Mouse (Mus musculus) embryo, embryonic 11 days (tissue): ENCODE data around the gene Tle6.

Experiments used
- DNase-seq: peaks from one replicate; pipeline ENCODE4 v3.0.0-alpha.2; 2015

Tle6 gene

DNA sequence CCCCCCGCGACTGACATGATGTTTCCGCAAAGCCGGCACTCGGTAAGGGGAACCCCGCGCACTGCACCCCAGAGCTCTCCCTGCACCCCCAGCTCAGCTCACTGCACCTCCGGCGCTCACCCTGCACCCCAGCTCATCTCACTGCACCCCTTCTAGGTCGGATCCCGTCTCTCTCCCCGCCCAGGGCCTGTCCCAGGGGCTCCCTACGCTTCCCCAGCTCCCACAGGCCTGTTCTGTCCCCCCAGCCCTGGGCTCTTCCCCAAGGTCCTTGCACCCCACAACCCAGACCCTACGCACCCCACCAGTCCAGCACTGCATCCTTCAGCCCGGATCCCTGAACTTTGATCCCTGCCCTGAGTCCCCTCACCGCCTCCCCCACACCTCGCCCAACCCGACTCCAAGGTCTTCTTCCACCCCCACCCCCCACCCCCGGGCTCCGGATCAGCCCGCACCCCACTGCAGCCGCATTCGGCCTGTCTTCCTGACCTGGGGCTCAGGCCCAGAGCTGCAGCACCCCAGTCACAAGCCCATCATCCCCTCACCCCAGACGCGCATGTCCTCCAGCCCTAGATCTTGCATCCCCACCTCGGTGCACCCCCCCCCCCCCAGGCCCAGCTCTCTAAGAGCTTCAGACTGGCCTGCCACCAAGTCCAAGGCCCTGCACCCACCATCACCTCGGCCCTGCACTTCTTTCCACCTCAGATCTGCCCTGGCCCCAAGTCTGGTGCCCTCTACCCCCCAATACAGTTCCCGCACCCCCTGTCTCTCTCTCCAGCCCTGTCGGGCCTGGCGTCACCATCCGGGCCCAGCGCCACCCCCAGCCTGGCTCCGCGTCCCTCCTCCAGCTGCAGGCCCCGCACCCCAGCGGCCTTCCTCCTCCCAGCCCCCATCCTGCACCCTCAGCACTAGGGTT is 41.0 kb downstream of the Tle6 start:
- DNase-seq = peak; percentile 46

DNA sequence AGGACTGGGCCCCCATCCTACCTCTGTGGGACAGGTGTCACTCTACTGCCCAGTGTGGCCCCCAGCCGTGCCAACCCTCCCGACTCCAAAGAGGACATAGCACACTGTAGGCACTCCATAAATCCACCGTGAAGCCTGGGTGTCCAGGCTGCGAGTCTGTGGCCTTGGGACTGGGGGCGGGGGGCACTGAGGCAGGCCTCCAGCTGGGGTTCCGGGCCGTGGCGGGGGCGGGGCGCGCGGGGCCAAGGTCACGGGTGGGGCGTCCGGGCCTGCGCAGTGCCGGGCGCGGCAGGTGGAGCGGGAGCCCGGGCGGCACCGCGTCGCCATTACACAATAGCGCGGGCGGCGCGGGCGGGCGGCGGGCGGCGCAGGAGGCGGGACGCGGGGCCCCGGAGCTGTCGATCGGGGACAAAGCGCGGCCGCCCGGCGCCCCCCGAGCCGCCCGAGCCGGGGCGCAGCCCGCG is 41.7 kb downstream of the Tle6 start, which contains the start of gene Aes:
Gene Aes, plus strand, starts transcription at position 326 of the 464 bp plus-strand sequence.
- peak; percentile 76 for DNase-seq

- DNase-seq = no peak
Observed at GRCm38 (mm10) chr10:81557491-81557890, 43.4 kb downstream of the Tle6 start.

DNA sequence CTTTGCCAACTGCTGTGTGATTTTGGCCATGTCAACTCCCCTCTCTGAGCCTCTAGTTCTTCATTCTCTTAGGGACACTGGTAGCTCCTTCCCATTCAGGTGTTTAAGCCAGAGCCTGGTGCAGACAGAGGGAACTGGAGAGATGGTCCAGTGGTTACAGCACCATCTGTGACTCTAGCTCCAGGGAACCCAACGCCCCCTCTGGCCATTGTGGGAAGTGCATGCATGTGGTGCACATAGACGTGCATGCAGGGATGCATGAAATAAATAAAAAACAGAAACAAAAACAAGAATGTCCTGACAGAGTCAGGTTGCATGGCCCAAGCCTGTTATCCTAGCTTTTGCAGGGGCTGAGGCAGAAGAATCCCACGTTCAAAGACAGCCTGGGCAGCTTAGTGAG is 44.6 kb downstream of the Tle6 start:
- no peak for DNase-seq

DNA sequence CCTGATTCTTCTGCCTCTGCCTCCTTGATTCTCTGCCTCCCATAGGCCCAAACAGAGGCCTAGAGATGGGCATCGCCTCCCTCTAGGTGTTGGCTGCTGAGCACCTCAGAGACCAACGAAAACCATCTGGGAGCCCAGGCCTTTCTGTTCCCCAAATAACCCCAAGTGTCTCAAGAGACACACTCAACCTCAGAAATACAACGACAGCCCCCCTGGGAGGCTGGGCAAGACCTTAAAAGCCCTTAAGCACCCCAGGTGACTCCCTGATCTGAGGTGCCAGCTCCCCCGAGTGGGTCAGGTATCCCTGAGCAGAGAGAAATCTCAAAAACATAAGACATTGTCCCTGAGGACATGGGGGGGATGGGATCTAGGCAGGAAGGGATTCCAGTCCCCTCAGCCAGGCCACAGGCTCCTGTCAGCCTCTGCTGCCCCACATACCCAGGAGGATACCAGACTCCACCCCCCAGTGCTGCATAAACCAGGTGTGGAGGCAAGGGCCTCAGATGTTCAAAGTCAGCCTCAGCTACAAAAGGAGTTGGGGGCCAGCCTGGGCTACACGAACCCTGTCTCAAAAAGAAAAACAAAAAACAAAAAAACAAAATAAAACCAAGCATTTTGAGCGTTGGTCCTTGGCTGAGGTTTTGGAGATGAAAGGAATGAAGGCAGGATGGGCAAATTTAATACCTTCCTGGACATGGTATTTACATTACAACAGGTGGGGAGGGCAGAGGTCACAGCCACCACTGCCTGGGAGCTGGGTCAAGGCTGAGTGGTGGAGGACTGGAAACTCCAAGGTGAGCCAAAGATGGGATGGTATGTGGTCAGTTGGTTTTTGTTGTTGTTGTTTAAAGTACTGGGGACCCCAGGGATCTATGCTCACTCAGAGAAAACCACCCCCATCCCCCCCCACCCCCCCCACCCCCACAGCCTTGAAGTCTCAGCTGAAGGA is 46.8 kb downstream of the Tle6 start:
- no peak for DNase-seq

DNA sequence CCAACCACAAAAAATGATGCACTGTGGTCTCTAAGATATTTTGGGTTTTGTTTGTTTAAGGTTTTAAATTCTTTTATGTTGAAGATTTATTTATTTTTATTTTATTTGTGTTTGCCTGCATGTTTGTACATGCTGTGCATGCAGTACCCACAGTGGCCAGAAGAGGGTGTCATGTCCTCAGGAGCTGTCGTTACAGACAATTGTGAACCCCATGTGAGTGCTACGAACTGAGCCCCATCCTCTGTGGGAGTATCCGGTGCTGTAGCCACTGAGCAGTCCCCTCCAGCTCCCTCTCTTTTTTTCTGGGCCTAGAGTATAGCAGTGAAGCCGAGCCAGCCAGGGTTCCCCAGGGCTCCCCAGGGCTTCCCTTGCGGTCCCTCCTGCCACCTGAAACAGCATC is 47.6 kb downstream of the Tle6 start:
- no peak for DNase-seq

- DNase-seq = peak; percentile 83
Observed at GRCm38 (mm10) chr10:81551597-81552102, 49.2 kb downstream of the Tle6 start.

DNA sequence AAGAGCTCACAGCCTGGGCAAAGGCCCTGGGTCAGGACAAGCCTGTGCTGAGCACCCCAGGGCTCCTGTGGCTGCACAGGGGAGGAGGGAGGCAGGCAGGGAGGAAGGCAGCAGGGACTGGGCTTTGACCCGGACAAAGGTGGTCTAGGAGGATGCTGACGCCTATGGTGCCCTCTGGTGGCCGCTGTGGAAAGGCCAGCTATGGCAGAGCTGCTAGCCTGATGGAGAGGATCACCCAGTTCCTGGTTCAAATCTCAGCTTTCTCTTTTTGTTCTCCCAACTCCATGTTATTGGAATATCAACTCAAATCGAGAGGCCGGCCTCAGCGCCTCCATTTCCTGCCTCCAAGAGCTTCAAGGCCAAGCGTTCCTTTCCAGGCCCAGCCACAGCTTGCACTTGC is 50.6 kb downstream of the Tle6 start:
- peak; percentile 76 for DNase-seq

- DNase-seq = no peak
Observed at GRCm38 (mm10) chr10:81548944-81549343, 51.9 kb downstream of the Tle6 start.

- DNase-seq = no peak
Observed at GRCm38 (mm10) chr10:81546788-81547571, 53.9 kb downstream of the Tle6 start.

- no peak for DNase-seq
Observed at GRCm38 (mm10) chr10:81546332-81546731, 54.5 kb downstream of the Tle6 start.

GRCm38 (mm10) chr10:81545161-81545747 is 55.6 kb downstream of the Tle6 start, which contains the start of gene Gna11:
Gene Gna11 (minus strand): TSS chr10:81545190.
- DNase-seq = peak; percentile 100

- DNase-seq = no peak
Observed at GRCm38 (mm10) chr10:81544296-81545160, 56.3 kb downstream of the Tle6 start.

GRCm38 (mm10) chr10:81543633-81544032 is 57.2 kb downstream of the Tle6 start:
- no peak for DNase-seq

- DNase-seq = no peak
Observed at GRCm38 (mm10) chr10:81542727-81543460, 58.0 kb downstream of the Tle6 start.

GRCm38 (mm10) chr10:81541803-81542202 is 59.1 kb downstream of the Tle6 start:
- DNase-seq = no peak

DNA sequence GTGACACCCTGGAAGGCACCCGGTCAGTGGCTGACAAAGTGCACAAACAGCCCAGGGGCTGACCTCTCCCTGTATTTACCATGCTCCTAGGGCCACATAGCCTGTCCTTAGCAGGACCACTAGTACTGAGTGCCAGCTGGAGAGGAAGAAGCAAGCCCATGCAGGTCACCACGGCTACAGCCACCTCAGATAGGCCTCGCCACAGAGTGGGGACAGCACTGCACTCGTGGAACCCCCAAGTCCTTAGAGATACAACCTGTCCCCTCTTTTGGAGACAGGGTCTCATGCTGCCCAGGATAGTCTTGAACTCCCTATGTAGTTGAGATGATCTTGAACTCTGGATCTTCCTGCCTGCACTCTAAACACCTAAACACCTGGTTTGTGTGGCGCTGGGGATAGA is 59.5 kb downstream of the Tle6 start:
- DNase-seq = no peak
